Mouse (Mus musculus) intestine, postnatal 0 days (tissue): ENCODE results near the gene Gpr19. TPM values are rescaled to one million over a fixed set of nuclear protein-coding genes. Genes with fewer than 3 reads are reported as not detected.

ENCODE experiments used
- ATAC-seq: fragments of 200-750 bp; cut with Nextera tagmentation; 2 replicates; pipeline ENCODE4 v1.8.0; 2017; ENCODE audit warnings: mild to moderate bottlenecking, moderate TSS enrichment, moderate library complexity
- H3K27ac ChIP-seq: fragments of 300-500 bp; sonication (generic); 2 replicates; pipeline ENCODE4 v1.5.1; 2014; ENCODE audit warnings: mild to moderate bottlenecking, low read depth, low read length, moderate library complexity
- H3K27me3 ChIP-seq: fragments of 300-500 bp; sonication (generic); replicated peaks from 2 replicates; pipeline ENCODE4 v1.6.1; 2014; ENCODE audit warnings: low read length, mixed read lengths; ENCODE audit not compliant: control insufficient read depth, insufficient read depth
- H3K36me3 ChIP-seq: fragments of 300-500 bp; sonication (generic); 2 replicates; pipeline ENCODE4 v1.6.1; 2014; ENCODE audit warnings: mild to moderate bottlenecking, moderate library complexity; ENCODE audit not compliant: control insufficient read depth, insufficient read depth
- H3K4me1 ChIP-seq: fragments of 300-500 bp; sonication (generic); replicated peaks from 2 replicates; pipeline ENCODE4 v1.6.1; 2014; ENCODE audit warnings: antibody characterized with exemption, low read length, mixed read lengths; ENCODE audit not compliant: control insufficient read depth, insufficient read depth
- H3K4me2 ChIP-seq: fragments of 300-500 bp; sonication (generic); replicated peaks from 2 replicates; pipeline ENCODE4 v1.6.1; 2014; ENCODE audit warnings: low read depth, mild to moderate bottlenecking, moderate library complexity
- H3K4me3 ChIP-seq: fragments of 300-500 bp; sonication (generic); 2 replicates; pipeline ENCODE4 v1.5.1; 2014; ENCODE audit warnings: low read depth, low read length
- H3K9ac ChIP-seq: fragments of 300-500 bp; sonication (generic); 2 replicates; pipeline ENCODE4 v1.6.1; 2014; ENCODE audit warnings: mild to moderate bottlenecking, low read depth, low read length
- H3K9me3 ChIP-seq: fragments of 300-500 bp; sonication (generic); 2 replicates; pipeline ENCODE4 v1.6.1; 2016; ENCODE audit warnings: mixed run types; ENCODE audit not compliant: control insufficient read depth
- CTCF ChIP-seq: sonication (generic); IDR thresholded peaks from 2 replicates; pipeline ENCODE4 v1.5.1; 2016; ENCODE audit warnings: low read depth, mild to moderate bottlenecking, control low read depth, antibody characterized with exemption, moderate library complexity
- WGBS: fragments of 180-500 bp; shearing (Covaris S2); extraction: QIAGEN DNeasy Blood & Tissue Kit; methylation state at CpG from one replicate; pipeline ENCODE4 v1.1.7; 2014; 5-methylcytosine and 5-hydroxymethylcytosine counted together
- polyA plus RNA-seq: library from polyadenylated mRNA; unstranded; fragments of >200 nt; fragmentation: Nextera tagmentation; extraction: Ambion mirVana; gene quantifications from 2 replicates; pipeline ENCODE4 v1.2.1, GENCODE M21; 2015

Gene Gpr19
- polyA plus RNA-seq, 1 experiment from 2014 or later = 6.5 TPM

DNA sequence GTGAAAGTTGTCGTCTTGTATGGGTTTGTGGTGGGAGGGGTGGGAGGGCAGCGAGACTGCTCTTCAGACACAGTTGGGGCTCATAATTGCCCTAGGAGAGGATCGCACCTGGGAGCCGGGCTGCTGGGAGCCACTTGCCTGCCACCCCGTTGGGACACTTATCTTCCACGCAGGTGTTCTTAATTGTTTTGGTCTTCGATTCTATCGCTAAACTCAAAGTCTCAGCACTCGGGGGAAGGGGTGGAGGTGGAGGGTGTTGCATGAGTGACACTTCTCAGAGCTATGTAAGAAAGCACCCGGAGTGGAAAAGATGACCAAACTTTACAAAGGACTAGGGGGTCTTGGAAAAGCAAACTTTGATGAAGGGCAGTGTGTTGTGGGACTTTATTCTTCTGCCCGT is 18.3 kb upstream of the Gpr19 start:
- no peaks in the 10 kb centered on the region for H3K27me3 ChIP-seq
- no peak for TF ChIP-seq CTCF
- no peaks in the 10 kb centered on the region for H3K9me3 ChIP-seq
- H3K36me3 ChIP-seq = no peaks in the 10 kb centered on the region
- peak overlapping the region; percentile 43 for H3K4me3 ChIP-seq
- ATAC-seq = no peak
- 0 out of 2 replicates have a peak, but pooled peaks cover 4% of the 10 kb centered on the region for H3K4me1 ChIP-seq
- H3K9ac ChIP-seq = peak overlapping the region; percentile 57
- WGBS = 1% methylated on average over 11 of the region's 11 CpGs
- peak overlapping the region; percentile 76 for H3K4me2 ChIP-seq
- H3K27ac ChIP-seq = peak overlapping the region; percentile 60; the same call in 1 of the 2 replicates

DNA sequence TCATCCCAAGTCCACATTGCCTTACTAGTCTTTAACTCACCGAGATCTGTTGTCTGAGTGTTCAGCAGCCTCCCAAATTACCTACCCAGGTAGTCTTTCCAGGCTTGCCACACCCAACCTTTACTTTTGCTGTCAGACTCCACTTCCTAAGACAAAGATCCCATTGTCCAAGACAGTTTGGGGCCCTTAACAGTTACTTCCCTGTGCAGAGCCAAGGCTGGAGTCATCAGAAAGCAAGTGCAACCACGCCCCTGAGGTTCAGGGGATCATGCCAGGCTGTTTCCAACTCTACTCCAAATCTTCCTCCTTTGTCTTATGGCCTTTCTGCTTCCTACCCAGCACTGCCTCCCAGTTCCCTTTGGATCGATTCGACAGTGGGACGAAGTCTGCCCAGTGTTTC is 16.1 kb upstream of the Gpr19 start:
- no peak for TF ChIP-seq CTCF
- H3K4me1 ChIP-seq = 0 out of 2 replicates have a peak, but pooled peaks cover 4% of the 10 kb centered on the region
- no peak overlapping the region for H3K27ac ChIP-seq
- H3K27me3 ChIP-seq = no peaks in the 10 kb centered on the region
- H3K4me3 ChIP-seq = no peak overlapping the region
- H3K4me2 ChIP-seq = no peak overlapping the region
- H3K36me3 ChIP-seq = no peaks in the 10 kb centered on the region
- no peaks in the 10 kb centered on the region for H3K9me3 ChIP-seq
- 60% methylated on average over 5 of the region's 5 CpGs for WGBS
- peak; percentile 75 for ATAC-seq
- no peak overlapping the region for H3K9ac ChIP-seq

DNA sequence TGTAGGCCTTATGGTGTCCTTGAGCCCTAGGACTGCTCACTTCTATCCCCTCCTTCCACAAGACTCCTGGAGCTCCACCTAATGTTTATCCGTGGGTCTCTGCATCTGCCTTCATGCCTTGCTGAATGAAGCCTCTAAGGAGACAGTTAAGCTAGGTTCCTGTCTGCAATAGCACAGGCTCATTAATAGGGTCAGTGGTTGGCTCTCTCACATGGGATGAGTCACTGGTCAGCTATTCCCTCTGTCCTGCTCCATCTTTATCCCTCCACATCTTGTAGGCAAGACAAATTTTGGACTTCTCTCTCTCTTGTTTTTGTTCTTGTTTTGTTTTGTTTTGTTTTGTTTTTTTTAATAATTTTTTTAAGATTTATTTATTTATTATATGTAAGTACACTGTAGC is 7.4 kb upstream of the Gpr19 start:
- H3K36me3 ChIP-seq = no peaks in the 10 kb centered on the region
- no peaks in the 10 kb centered on the region for H3K9me3 ChIP-seq
- no peak for TF ChIP-seq CTCF
- WGBS = 88% methylated on average over 1 of the region's 1 CpGs
- no peak overlapping the region for H3K4me3 ChIP-seq
- H3K4me2 ChIP-seq = no peak overlapping the region
- H3K27me3 ChIP-seq = no peaks in the 10 kb centered on the region
- H3K9ac ChIP-seq = no peak overlapping the region
- no peak for ATAC-seq
- no peak overlapping the region for H3K27ac ChIP-seq
- H3K4me1 ChIP-seq = peaks cover 4% of the 10 kb centered on the region; the same call in 1 of the 2 replicates

DNA sequence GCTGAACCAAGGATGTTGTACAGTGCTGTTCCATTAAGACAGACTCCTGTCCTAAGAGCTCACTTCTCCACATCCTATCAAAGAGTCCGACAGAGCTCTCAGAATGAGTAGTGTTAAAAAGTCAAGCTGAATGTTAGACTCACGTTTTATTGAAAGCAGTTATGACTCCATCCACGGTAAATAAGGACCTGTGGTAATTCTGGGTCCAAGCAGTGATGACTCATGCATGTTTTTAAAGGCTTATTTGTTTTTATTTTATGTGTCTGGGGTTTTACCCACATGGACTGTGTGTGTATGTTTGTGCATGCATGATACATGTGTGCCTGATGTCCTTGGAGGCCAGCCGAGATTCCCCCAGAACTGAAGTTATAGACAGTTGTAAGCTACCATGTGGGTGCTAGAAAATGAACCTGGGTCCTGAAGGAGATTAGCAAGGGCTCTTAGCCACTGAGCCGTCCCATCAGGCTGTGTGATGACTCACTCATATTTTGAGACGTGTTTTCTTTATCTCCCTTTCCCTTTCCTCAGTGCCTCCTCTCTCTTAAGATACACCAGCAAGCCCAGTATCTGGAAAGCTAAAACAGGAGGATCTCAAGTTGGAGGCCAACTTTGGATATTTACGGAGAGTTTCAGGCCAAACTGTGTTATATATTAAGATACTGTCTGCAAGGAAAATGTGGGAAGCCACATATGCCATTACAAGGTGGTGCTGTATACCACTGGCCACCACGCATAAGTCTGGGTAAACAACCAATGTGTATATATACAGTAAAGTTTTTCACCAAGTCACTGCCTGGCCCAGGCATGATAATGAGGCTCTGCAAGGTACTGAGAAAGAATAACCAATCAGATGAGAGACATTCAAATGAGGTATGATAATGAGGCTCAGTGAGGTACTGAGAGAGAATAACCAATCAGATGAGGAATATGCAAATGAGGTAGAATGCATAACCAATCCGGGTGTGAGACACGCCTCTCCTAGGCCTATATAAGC is 5.8 kb upstream of the Gpr19 start:
- no peak overlapping the region for H3K4me3 ChIP-seq
- no peak overlapping the region for H3K27ac ChIP-seq
- TF ChIP-seq CTCF = no peak
- no peak overlapping the region for H3K9ac ChIP-seq
- H3K4me1 ChIP-seq = peaks cover 4% of the 10 kb centered on the region; the same call in 1 of the 2 replicates
- no peak overlapping the region for H3K4me2 ChIP-seq
- 83% methylated on average over 10 of the region's 10 CpGs for WGBS
- no peaks in the 10 kb centered on the region for H3K27me3 ChIP-seq
- H3K36me3 ChIP-seq = no peaks in the 10 kb centered on the region
- ATAC-seq = no peak
- no peaks in the 10 kb centered on the region for H3K9me3 ChIP-seq

DNA sequence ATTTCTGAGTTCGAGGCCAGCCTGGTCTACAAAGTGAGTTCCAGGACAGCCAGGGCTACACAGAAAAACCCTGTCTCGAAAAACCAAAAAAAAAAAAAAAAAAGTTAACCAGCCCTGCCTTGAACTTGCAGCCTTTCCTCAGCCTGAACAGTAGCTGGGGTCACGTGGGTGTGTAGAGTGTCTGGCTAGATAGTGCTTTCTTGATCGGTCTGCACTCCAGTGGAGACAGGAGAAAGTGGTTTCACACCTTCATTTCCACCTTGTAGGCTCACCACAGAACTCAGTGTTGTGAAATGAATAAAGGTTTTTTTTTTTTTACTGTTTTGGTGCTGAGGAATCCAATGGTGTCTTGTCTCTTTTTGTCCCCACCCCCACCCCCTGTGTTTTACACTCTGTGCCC is 5.0 kb upstream of the Gpr19 start:
- no peak for TF ChIP-seq CTCF
- Histone ChIP-seq H3K27ac (no peak overlapping the region), H3K4me1 (peaks cover 4% of the 10 kb centered on the region; the same call in 1 of the 2 replicates), H3K36me3 (no peaks in the 10 kb centered on the region), H3K9ac (no peak overlapping the region), H3K9me3 (no peaks in the 10 kb centered on the region), H3K27me3 (no peaks in the 10 kb centered on the region), H3K4me3 (no peak overlapping the region), H3K4me2 (no peak overlapping the region)
- ATAC-seq = no peak
- 76% methylated on average over 4 of the region's 4 CpGs for WGBS

DNA sequence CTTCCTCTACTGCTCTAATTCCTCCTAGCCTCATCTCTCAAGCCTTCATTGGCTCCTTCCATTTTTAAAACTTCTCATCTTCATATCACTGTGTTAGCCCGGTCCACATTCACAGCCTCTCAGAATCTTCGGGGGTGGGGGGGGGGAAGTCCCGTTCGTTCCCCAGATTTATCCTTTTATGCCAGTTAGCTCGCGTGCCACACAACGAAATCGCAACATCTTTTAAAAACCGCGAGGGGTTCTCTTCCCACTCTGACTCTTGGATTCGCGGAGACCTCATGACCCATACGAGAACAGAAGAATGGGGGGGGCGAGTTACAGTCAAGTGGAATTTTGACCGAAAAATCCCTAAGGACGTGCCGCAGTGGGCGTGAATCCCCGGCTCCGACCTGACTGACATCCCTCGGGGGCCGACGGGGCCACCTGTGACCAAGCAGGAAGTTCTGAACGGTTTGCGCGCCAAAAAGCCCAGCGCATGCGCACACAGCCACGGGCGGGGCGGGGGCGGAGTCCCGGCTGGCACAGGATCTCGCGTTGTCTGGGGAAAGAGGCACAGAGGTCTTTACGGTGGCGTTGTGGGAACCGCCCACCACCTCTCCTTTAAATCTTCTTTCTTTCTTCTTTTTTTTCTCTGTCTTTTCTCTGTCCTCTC is 809 bp downstream of the Gpr19 start:
- H3K36me3 ChIP-seq = no peaks in the 10 kb centered on the region

More for the DNA sequence above, 809 bp downstream of the Gpr19 start:
- peaks cover 4% of the 10 kb centered on the region for H3K4me1 ChIP-seq
- WGBS = under 1% methylated on average over 38 of the region's 38 CpGs
- peak overlapping the region; percentile 73 for H3K4me2 ChIP-seq
- TF ChIP-seq CTCF = no peak
- H3K9me3 ChIP-seq = no peaks in the 10 kb centered on the region
- H3K27me3 ChIP-seq = no peaks in the 10 kb centered on the region
- H3K27ac ChIP-seq = peak overlapping the region; percentile 97
- H3K9ac ChIP-seq = peak overlapping the region; percentile 60
- H3K4me3 ChIP-seq = peak overlapping the region; percentile 43
- ATAC-seq = peak; percentile 90
